Mouse (Mus musculus) embryonic stem cell, embryonic (primary cell): ENCODE data around the gene Elp5.

Experiments
- CTCF ChIA-PET, 4 experiments: fragments of 300-600 bp in 2 of 4; fragments of 350-600 bp in 2 of 4; sonication (Branson Sonifier 250); formaldehyde crosslinking; loops; one replicate each; lab custom pipeline; 2022; ENCODE audit warnings: inconsistent platforms in 2 of 4; lab: Charles Lee
- POLR2A ChIA-PET, 4 experiments: fragments of 300-600 bp in 2 of 4; fragments of 350-600 bp in 2 of 4; sonication (Branson Sonifier 250); formaldehyde crosslinking; loops; one replicate each; lab custom pipeline; 2022; ENCODE audit warnings: antibody characterized with exemption in 4 of 4, inconsistent platforms in 1 of 4; lab: Charles Lee

The Elp5 gene

GRCm38 (mm10) chr11:69934169-69934568 is 48.1 kb downstream of the Elp5 start:
- CTCF ChIA-PET = interaction anchor here (0.5 to 11.3 kb wide), 110 partner anchors 8 to 515 kb away, joined by 3 to 378 read pairs (median 4); partner anchors contain the start of genes Slc2a4 (in 4 of the 4), Eif5a (in 3 of the 4), Elp5 (in 3 of the 4) and Cldn7 (in 2 of the 4)
- POLR2A ChIA-PET = interaction anchor here (0.5 to 19.7 kb wide), 46 partner anchors 12 to 279 kb away, joined by 3 to 350 read pairs (median 4); partner anchors contain the start of genes Eif5a (in 4 of the 4), Slc2a4 (in 3 of the 4), Ctdnep1 (in 2 of the 4) and 2810408A11Rik (in 1 of the 4)

- ChIA-PET POLR2A (interaction anchor here (0.6 to 19.7 kb wide), 10 partner anchors 11 to 280 kb away, joined by 3 to 350 read pairs (median 16); partner anchors contain the start of genes Eif5a (in 4 of the 4), Slc2a4 (in 2 of the 4), Cldn7 (in 1 of the 4) and Gps2 (in 1 of the 4)), CTCF (interaction anchor here (0.6 to 11.3 kb wide), 33 partner anchors 7 to 405 kb away, joined by 3 to 378 read pairs (median 5); partner anchors contain the start of genes Slc2a4 (in 4 of the 4), Eif5a (in 2 of the 4), Tmem95 (in 2 of the 4) and Acadvl (in 1 of the 4))
These were observed 49.3 kb downstream of the Elp5 start for GRCm38 (mm10) chr11:69933066-69933465.

GRCm38 (mm10) chr11:69932254-69932653 is 50.1 kb downstream of the Elp5 start:
- POLR2A ChIA-PET = interaction anchor here in 2 of 4 experiments (0.5 to 19.7 kb wide), 9 partner anchors 10 to 487 kb away, joined by 3 to 350 read pairs (median 8); partner anchors contain the start of genes Eif5a (in 2 of the 2), Slc2a4 (in 2 of the 2), Dvl2 (in 1 of the 2) and Gps2 (in 1 of the 2)
- CTCF ChIA-PET = interaction anchor here in 3 of 4 experiments (0.7 to 11.3 kb wide), 9 partner anchors 10 to 68 kb away, joined by 3 to 378 read pairs (median 5); partner anchors contain the start of genes Slc2a4 (in 2 of the 3), 2810408A11Rik (in 1 of the 3), Dvl2 (in 1 of the 3) and Eif5a (in 1 of the 3)

- ChIA-PET CTCF (interaction anchor here (0.8 to 11.3 kb wide), 10 partner anchors 17 to 68 kb away, joined by 3 to 378 read pairs (median 4); partner anchors contain the start of genes Slc2a4 (in 2 of the 4), 2810408A11Rik (in 1 of the 4), Dvl2 (in 1 of the 4) and Neurl4 (in 1 of the 4)), POLR2A (interaction anchor here in 2 of 4 experiments (0.5 to 19.7 kb wide), 9 partner anchors 11 to 487 kb away, joined by 3 to 350 read pairs (median 3); partner anchors contain the start of genes Eif5a (in 2 of the 2), Dvl2 (in 1 of the 2), Gps2 (in 1 of the 2) and Slc2a4 (in 1 of the 2))
These were observed 50.5 kb downstream of the Elp5 start for GRCm38 (mm10) chr11:69931769-69932168.

- CTCF ChIA-PET = interaction anchor here (1.1 to 11.3 kb wide), 6 partner anchors 18 to 48 kb away, joined by 3 to 378 read pairs (median 4); partner anchors contain the start of gene Slc2a4 (in 2 of the 4)
- POLR2A ChIA-PET = interaction anchor here in 3 of 4 experiments (0.6 to 19.7 kb wide), 9 partner anchors 10 to 172 kb away, joined by 3 to 350 read pairs (median 3); partner anchors contain the start of genes Eif5a (in 2 of the 3), Dvl2 (in 1 of the 3), Gps2 (in 1 of the 3) and Slc2a4 (in 1 of the 3)
These were observed 51.3 kb downstream of the Elp5 start for GRCm38 (mm10) chr11:69930967-69931537.

GRCm38 (mm10) chr11:69930176-69930575 is 52.1 kb downstream of the Elp5 start:
- POLR2A ChIA-PET = interaction anchor here in 2 of 4 experiments (0.7 to 19.7 kb wide), 4 partner anchors 9 to 79 kb away, joined by 3 to 350 read pairs (median 6); partner anchors contain the start of genes Eif5a (in 2 of the 2), Gps2 (in 1 of the 2) and Slc2a4 (in 1 of the 2)
- CTCF ChIA-PET = interaction anchor here in 3 of 4 experiments (0.6 to 11.3 kb wide), 3 partner anchors 18 to 576 kb away, joined by 6 to 378 read pairs (median 8); partner anchors contain the start of gene Slc2a4 (in 1 of the 3)

GRCm38 (mm10) chr11:69929712-69930111 is 52.6 kb downstream of the Elp5 start:
- CTCF ChIA-PET = interaction anchor here in 1 of 4 experiments (0.6 kb wide), 1 partner anchor 576 kb away, joined by 8 read pairs; no protein-coding TSS in a partner anchor
- POLR2A ChIA-PET = no interaction called here

- ChIA-PET CTCF (interaction anchor here in 3 of 4 experiments (0.6 to 1.1 kb wide), 5 partner anchors 21 to 583 kb away, joined by 3 to 6 read pairs (median 3); partner anchors contain the start of gene Slc2a4 (in 2 of the 3)), POLR2A (interaction anchor here in 2 of 4 experiments (0.6 to 1.8 kb wide), 4 partner anchors 12 to 94 kb away, joined by 3 to 9 read pairs (median 4); no protein-coding TSS in a partner anchor)
These were observed 54.8 kb downstream of the Elp5 start for GRCm38 (mm10) chr11:69927501-69927900.

- ChIA-PET POLR2A (interaction anchor here in 3 of 4 experiments (1.2 to 14.2 kb wide), 17 partner anchors 13 to 200 kb away, joined by 3 to 353 read pairs (median 18); partner anchors contain the start of genes Slc2a4 (in 3 of the 3), 2810408A11Rik (in 2 of the 3), Neurl4 (in 2 of the 3) and Tmem95 (in 2 of the 3)), CTCF (interaction anchor here in 3 of 4 experiments (0.7 to 5.3 kb wide), 6 partner anchors 11 to 191 kb away, joined by 5 to 40 read pairs (median 6); partner anchors contain the start of genes Slc2a4 (in 1 of the 3), Tmem95 (in 1 of the 3) and Ybx2 (in 1 of the 3))
These were observed 59.5 kb downstream of the Elp5 start for GRCm38 (mm10) chr11:69922796-69923195.

GRCm38 (mm10) chr11:69922012-69922756 is 60.1 kb downstream of the Elp5 start:
- CTCF ChIA-PET = interaction anchor here (0.6 to 5.3 kb wide), 18 partner anchors 12 to 1848 kb away, joined by 3 to 40 read pairs (median 4); partner anchors contain the start of genes Slc2a4 (in 2 of the 4), Ybx2 (in 2 of the 4), Kctd11 (in 1 of the 4) and Tmem95 (in 1 of the 4)
- POLR2A ChIA-PET = interaction anchor here (0.6 to 14.2 kb wide), 124 partner anchors 9 to 849 kb away, joined by 3 to 353 read pairs (median 7); partner anchors contain the start of genes Ybx2 (in 4 of the 4), 2810408A11Rik (in 3 of the 4), Ctdnep1 (in 3 of the 4) and Dvl2 (in 3 of the 4)

GRCm38 (mm10) chr11:69921114-69922011 is 61.0 kb downstream of the Elp5 start, which contains the start of gene Eif5a:
Gene Eif5a, minus strand, starts transcription at chr11:69921958.
- POLR2A ChIA-PET = interaction anchor here (0.5 to 14.2 kb wide), 198 partner anchors 8 to 857 kb away, joined by 3 to 353 read pairs (median 5); partner anchors contain the start of genes Nlgn2 (in 4 of the 4), Tmem256 (in 4 of the 4), Ybx2 (in 4 of the 4) and 2810408A11Rik (in 3 of the 4)
- CTCF ChIA-PET = interaction anchor here (0.6 to 5.3 kb wide), 31 partner anchors 11 to 1848 kb away, joined by 3 to 40 read pairs (median 3); partner anchors contain the start of genes Slc2a4 (in 2 of the 4), Tmem95 (in 2 of the 4), Ybx2 (in 2 of the 4) and Acadvl (in 1 of the 4)

- CTCF ChIA-PET = interaction anchor here (0.5 to 5.3 kb wide), 18 partner anchors 12 to 709 kb away, joined by 3 to 40 read pairs (median 4); partner anchors contain the start of genes Slc2a4 (in 2 of the 4), Ybx2 (in 2 of the 4), Acadvl (in 1 of the 4) and Tmem95 (in 1 of the 4)
- POLR2A ChIA-PET = interaction anchor here (0.6 to 14.2 kb wide), 162 partner anchors 8 to 853 kb away, joined by 3 to 353 read pairs (median 6); partner anchors contain the start of genes Nlgn2 (in 4 of the 4), Tmem256 (in 4 of the 4), Ybx2 (in 4 of the 4) and 2810408A11Rik (in 3 of the 4)
These were observed 61.9 kb downstream of the Elp5 start for GRCm38 (mm10) chr11:69920266-69921031.

GRCm38 (mm10) chr11:69919661-69920265 is 62.6 kb downstream of the Elp5 start:
- POLR2A ChIA-PET = interaction anchor here (0.6 to 14.2 kb wide), 90 partner anchors 9 to 749 kb away, joined by 3 to 353 read pairs (median 6); partner anchors contain the start of genes Ybx2 (in 4 of the 4), 2810408A11Rik (in 3 of the 4), Neurl4 (in 3 of the 4) and Nlgn2 (in 3 of the 4)
- CTCF ChIA-PET = interaction anchor here in 3 of 4 experiments (0.6 to 5.3 kb wide), 6 partner anchors 14 to 289 kb away, joined by 3 to 40 read pairs (median 6); partner anchors contain the start of genes Slc2a4 (in 2 of the 3), Tmem95 (in 1 of the 3) and Ybx2 (in 1 of the 3)
